ENCODE assay signal across 21 mouse cellular contexts in genomic region chr7:143476702-143477335, GRCm38 (mm10). TPM values are rescaled to one million over a fixed set of nuclear protein-coding genes. Genes with fewer than 3 reads are reported as not detected.
A peak's percentile ranks its signal among the peaks of the same experiment; 100 is the strongest.
DNase-seq lines count a peak whose midpoint lies in the region; ATAC-seq and TF ChIP-seq lines count a peak whose summit lies in the region.
"Had no signal": no experiment of that assay in that cellular context is flagged by ENCODE, and none has a peak within 500 bp of the region (broad histone marks: within the 10 kb centered on the region; RNA-seq: fewer than 3 reads in every experiment).

No protein-coding gene starts in this region.

- TF ChIP-seq EP300 in liver, postnatal 0 days (IDR thresholded peaks at IDR 0.05; ENCODE audit: low read depth), result no peak
- TF ChIP-seq EP300 in MEL (IDR thresholded peaks at IDR 0.05; ENCODE audit: low read depth in 1 of 2, low read length in 2 of 2), result no peak

- 81% methylated on average over 3 of the region's 3 CpGs for WGBS in kidney, embryonic 15.5 days
- WGBS in liver, postnatal 0 days (ENCODE audit: insufficient replicate concordance), result 86% methylated on average over 3 of the region's 3 CpGs
- WGBS in liver, embryonic 12.5 days (ENCODE audit: insufficient replicate concordance), result 66% methylated on average over 3 of the region's 3 CpGs
- WGBS in forebrain, postnatal 0 days, result 87% methylated on average over 3 of the region's 3 CpGs

- no peaks in the 10 kb centered on the region for H3K36me3 ChIP-seq in kidney, embryonic 15.5 days
- H3K36me3 ChIP-seq in liver, postnatal 0 days (replicated peaks; ENCODE audit: insufficient read depth, low read length), result no peaks in the 10 kb centered on the region
- no peaks in the 10 kb centered on the region for H3K36me3 ChIP-seq in liver, embryonic 12.5 days
- H3K36me3 ChIP-seq in MEL (ENCODE audit: control insufficient read depth in 1 of 2, insufficient read depth in 2 of 2, low read length in 2 of 2), result peaks cover 0 to 10% of the 10 kb centered on the region in 2 experiments; a peak in 2 of 4 replicates
- no peaks in the 10 kb centered on the region for H3K36me3 ChIP-seq in forebrain, postnatal 0 days (ENCODE audit: insufficient read depth)
- H3K36me3 ChIP-seq: embryonic facial prominence, embryonic 12.5 days; forebrain, embryonic 15.5 days; heart, embryonic 13.5 days; midbrain, embryonic 10.5 days had no signal

- H3K4me1 ChIP-seq in kidney, embryonic 15.5 days, result peaks cover 18% of the 10 kb centered on the region; the same call in 1 of the 2 replicates
- H3K4me1 ChIP-seq in liver, postnatal 0 days (ENCODE audit: insufficient read depth), result peaks cover 22% of the 10 kb centered on the region
- H3K4me1 ChIP-seq in liver, embryonic 12.5 days, result peaks cover 20% of the 10 kb centered on the region
- peaks cover 8 to 24% of the 10 kb centered on the region in 2 experiments for H3K4me1 ChIP-seq in MEL (ENCODE audit: control insufficient read depth in 1 of 2, insufficient read depth in 2 of 2, low read length in 2 of 2)
- no peaks in the 10 kb centered on the region for H3K4me1 ChIP-seq in forebrain, postnatal 0 days (ENCODE audit: insufficient read depth)
- H3K4me1 ChIP-seq: embryonic facial prominence, embryonic 12.5 days; forebrain, embryonic 15.5 days had no signal

- no peak overlapping the region for H3K27ac ChIP-seq in kidney, embryonic 15.5 days
- no peak overlapping the region for H3K27ac ChIP-seq in liver, postnatal 0 days (ENCODE audit: low read depth)
- H3K27ac ChIP-seq in liver, embryonic 12.5 days, result no peak overlapping the region
- no peak overlapping the region for H3K27ac ChIP-seq in MEL (ENCODE audit: control insufficient read depth, low read depth, low read length)
- no peak overlapping the region for H3K27ac ChIP-seq in forebrain, postnatal 0 days (ENCODE audit: low read depth, low read length)
- H3K27ac ChIP-seq: embryonic facial prominence, embryonic 12.5 days; forebrain, embryonic 15.5 days; heart, embryonic 13.5 days; midbrain, embryonic 10.5 days had no signal

- TF ChIP-seq POLR2A in MEL (IDR thresholded peaks at IDR 0.05; ENCODE audit: control insufficient read depth in 1 of 2, insufficient read depth in 1 of 2, low read depth in 1 of 2, low read length in 2 of 2, poor library complexity in 1 of 2), result no peak

- 0 out of 2 replicates have a peak, but pooled peaks cover 4% of the 10 kb centered on the region for H3K27me3 ChIP-seq in kidney, embryonic 15.5 days
- no peaks in the 10 kb centered on the region for H3K27me3 ChIP-seq in liver, postnatal 0 days (ENCODE audit: insufficient read depth, low read length)
- peaks cover 26% of the 10 kb centered on the region for H3K27me3 ChIP-seq in liver, embryonic 12.5 days (replicated peaks)
- H3K27me3 ChIP-seq in MEL (ENCODE audit: control insufficient read depth in 1 of 2, insufficient read depth in 2 of 2, low read length in 2 of 2), result no peaks in the 10 kb centered on the region
- no peaks in the 10 kb centered on the region for H3K27me3 ChIP-seq in forebrain, postnatal 0 days (ENCODE audit: insufficient read depth, low read length)
- H3K27me3 ChIP-seq: forebrain, embryonic 15.5 days had no signal

- no peak overlapping the region for H3K4me3 ChIP-seq in kidney, embryonic 15.5 days (replicated peaks)
- no peak overlapping the region for H3K4me3 ChIP-seq in liver, postnatal 0 days (ENCODE audit: low read depth, low read length)
- H3K4me3 ChIP-seq in liver, embryonic 12.5 days, result no peak overlapping the region
- H3K4me3 ChIP-seq in MEL (ENCODE audit: control insufficient read depth in 1 of 2, insufficient read depth in 1 of 2, low read depth in 2 of 2, low read length in 2 of 2), result no peak overlapping the region
- no peak overlapping the region for H3K4me3 ChIP-seq in forebrain, postnatal 0 days (ENCODE audit: low read depth, low read length)
- H3K4me3 ChIP-seq: embryonic facial prominence, embryonic 12.5 days; forebrain, embryonic 15.5 days; heart, embryonic 13.5 days; midbrain, embryonic 10.5 days had no signal

- no peak for ATAC-seq in kidney, embryonic 15.5 days (replicated peaks; ENCODE audit: low FRiP score)
- no peak for ATAC-seq in liver, postnatal 0 days
- no peak for ATAC-seq in liver, embryonic 12.5 days
- ATAC-seq in forebrain, postnatal 0 days, result no peak
- ATAC-seq: forebrain, embryonic 15.5 days; hindbrain, embryonic 16.5 days had no signal

- H3K9ac ChIP-seq in kidney, embryonic 15.5 days, result no peak overlapping the region
- no peak overlapping the region for H3K9ac ChIP-seq in liver, postnatal 0 days (replicated peaks)
- H3K9ac ChIP-seq in liver, embryonic 12.5 days, result no peak overlapping the region
- no peak overlapping the region for H3K9ac ChIP-seq in MEL (ENCODE audit: control insufficient read depth, low read depth, low read length, poor library complexity, severe bottlenecking)
- H3K9ac ChIP-seq in forebrain, postnatal 0 days, result no peak overlapping the region
- H3K9ac ChIP-seq: embryonic facial prominence, embryonic 12.5 days; forebrain, embryonic 15.5 days; heart, embryonic 13.5 days had no signal

- no peak overlapping the region for H3K4me2 ChIP-seq in kidney, embryonic 15.5 days
- no peak overlapping the region for H3K4me2 ChIP-seq in liver, postnatal 0 days (ENCODE audit: low read depth, low read length)
- no peak overlapping the region for H3K4me2 ChIP-seq in liver, embryonic 12.5 days
- no peak overlapping the region for H3K4me2 ChIP-seq in forebrain, postnatal 0 days (ENCODE audit: low read depth)
- H3K4me2 ChIP-seq: embryonic facial prominence, embryonic 12.5 days; forebrain, embryonic 15.5 days; heart, embryonic 13.5 days had no signal

- peak; percentile 34 for TF ChIP-seq CTCF in liver, postnatal 0 days (IDR thresholded peaks at IDR 0.05; ENCODE audit: low read depth)
- peak; percentile 13 to 64 (median 26); a peak in 4 of 6 replicates for TF ChIP-seq CTCF in MEL (IDR thresholded peaks at IDR 0.05 in 2 of 3, conservative IDR thresholded peaks at IDR 0.05 in 1 of 3; ENCODE audit: control insufficient read depth in 1 of 3, insufficient read depth in 1 of 3, low read depth in 2 of 3, low read length in 3 of 3, poor library complexity in 1 of 3, severe bottlenecking in 1 of 3)
- no peak for TF ChIP-seq CTCF in forebrain, postnatal 0 days (IDR thresholded peaks at IDR 0.05; ENCODE audit: low read depth)

- peak; percentile 60 to 71 for DNase-seq in kidney, adult 8-10 months
- DNase-seq in liver, postnatal 0 days, result no peak
- DNase-seq in MEL (ENCODE audit: low read depth, low spot score), result peak; percentile 53
- no peak for DNase-seq in forebrain, postnatal 0 days
- no peak for DNase-seq in adrenal gland, postnatal 4 days (ENCODE audit: low spot score in 2 of 2)
- DNase-seq: adrenal gland, postnatal 36 days; cerebellum, adult 8-10 months; heart, postnatal 4 days; lung, adult 18-20 months; lung, postnatal 4 days; thymus, postnatal 4 days had no signal

- peak; percentile 31 for TF ChIP-seq RAD21 in MEL (IDR thresholded peaks at IDR 0.05; ENCODE audit: low read depth, low read length)

- no peaks in the 10 kb centered on the region for H3K9me3 ChIP-seq in kidney, embryonic 15.5 days (replicated peaks)
- no peaks in the 10 kb centered on the region for H3K9me3 ChIP-seq in liver, postnatal 0 days (ENCODE audit: low read length)
- no peaks in the 10 kb centered on the region for H3K9me3 ChIP-seq in liver, embryonic 12.5 days (replicated peaks)
- no peaks in the 10 kb centered on the region for H3K9me3 ChIP-seq in MEL (replicated peaks; ENCODE audit: insufficient read depth, low read length)
- H3K9me3 ChIP-seq in forebrain, postnatal 0 days (ENCODE audit: low read length), result no peaks in the 10 kb centered on the region
- H3K9me3 ChIP-seq: embryonic facial prominence, embryonic 12.5 days; forebrain, embryonic 15.5 days; heart, embryonic 13.5 days; midbrain, embryonic 10.5 days had no signal

- no peaks in the 10 kb centered on the region for H3K79me2 ChIP-seq in MEL (ENCODE audit: control insufficient read depth, insufficient read depth, low read length, poor library complexity)

TF ChIP-seq in MEL, 35 proteins besides CTCF, POLR2A, EP300 and RAD21 (continues in another document):
- TF ChIP-seq MYC (IDR thresholded peaks at IDR 0.05; ENCODE audit: low read depth, low read length), result no peak

RNA-seq across cellular contexts. Expression of gene Slc22a18, which starts 3.3 kb away (rescaled TPM):
- polyA plus RNA-seq in kidney, embryonic 15.5 days (2015; fragmentation: Nextera tagmentation; extraction: Ambion mirVana), result 4.1 and 4.5 TPM in 2 replicates
- 18.6 and 20.4 TPM in 2 replicates for polyA plus RNA-seq in liver, postnatal 0 days (2015; fragmentation: Nextera tagmentation; extraction: Ambion mirVana)
- polyA plus RNA-seq in liver, embryonic 12.5 days (2016; fragmentation: Nextera tagmentation; extraction: Ambion mirVana), result 4.5 and 5.1 TPM in 2 replicates
- total RNA-seq in MEL (2012; rRNA removed), result 5.2 and 5.8 TPM in 2 replicates
- polyA plus RNA-seq in MEL (2012; ENCODE audit: insufficient read depth in 1 of 2, insufficient read length in 2 of 2, low read depth in 1 of 2, low replicate concordance in 2 of 2, missing spikeins in 1 of 2), result 10 to 100 TPM in 1 of 2 experiments, not detected in 1; 19.8 TPM
- total RNA-seq in forebrain, postnatal 0 days (2014; rRNA removed), result 0.92 and 1.7 TPM in 2 replicates
- 0.71 and 1.0 TPM in 2 replicates for polyA plus RNA-seq in forebrain, postnatal 0 days (2015; fragmentation: Nextera tagmentation; extraction: Ambion mirVana)
- total RNA-seq in adrenal gland, postnatal 4 days (2021), result 1 to 10 TPM; 5.5 to 7.0 TPM

RNA-seq across cellular contexts. Expression of gene Cdkn1c, which starts 16.0 kb away (rescaled TPM):
- 844 and 965 TPM in 2 replicates for polyA plus RNA-seq in kidney, embryonic 15.5 days (2015; fragmentation: Nextera tagmentation; extraction: Ambion mirVana)
- 36.4 and 52.4 TPM in 2 replicates for polyA plus RNA-seq in liver, postnatal 0 days (2015; fragmentation: Nextera tagmentation; extraction: Ambion mirVana)
- polyA plus RNA-seq in liver, embryonic 12.5 days (2016; fragmentation: Nextera tagmentation; extraction: Ambion mirVana), result 434 and 450 TPM in 2 replicates
- 9.5 and 10.0 TPM in 2 replicates for total RNA-seq in MEL (2012; rRNA removed)
- 10 to 100 TPM in 1 of 2 experiments, not detected in 1; 11.9 TPM for polyA plus RNA-seq in MEL (2012; ENCODE audit: insufficient read depth in 1 of 2, insufficient read length in 2 of 2, low read depth in 1 of 2, low replicate concordance in 2 of 2, missing spikeins in 1 of 2)
- 99.0 and 123 TPM in 2 replicates for total RNA-seq in forebrain, postnatal 0 days (2014; rRNA removed)
- polyA plus RNA-seq in forebrain, postnatal 0 days (2015; fragmentation: Nextera tagmentation; extraction: Ambion mirVana), result 119 and 124 TPM in 2 replicates
- total RNA-seq in adrenal gland, postnatal 4 days (2021), result 1,000 to 10,000 TPM; 1,384 to 1,531 TPM

RNA-seq across cellular contexts. Expression of gene Phlda2, which starts 26.1 kb away (rescaled TPM):
- polyA plus RNA-seq in kidney, embryonic 15.5 days (2015; fragmentation: Nextera tagmentation; extraction: Ambion mirVana), result 8.4 and 10.8 TPM in 2 replicates
- 10.5 and 10.8 TPM in 2 replicates for polyA plus RNA-seq in liver, postnatal 0 days (2015; fragmentation: Nextera tagmentation; extraction: Ambion mirVana)
- polyA plus RNA-seq in liver, embryonic 12.5 days (2016; fragmentation: Nextera tagmentation; extraction: Ambion mirVana), result 18.1 and 18.5 TPM in 2 replicates
- total RNA-seq in MEL (2012; rRNA removed), result 152 and 160 TPM in 2 replicates
- polyA plus RNA-seq in MEL (2012; ENCODE audit: insufficient read depth in 1 of 2, insufficient read length in 2 of 2, low read depth in 1 of 2, low replicate concordance in 2 of 2, missing spikeins in 1 of 2), result 100 to 1,000 TPM in 1 of 2 experiments, not detected in 1; 253 TPM
- 0.46 TPM in 1 of 2 replicates, not detected in the other for total RNA-seq in forebrain, postnatal 0 days (2014; rRNA removed)
- polyA plus RNA-seq in forebrain, postnatal 0 days (2015; fragmentation: Nextera tagmentation; extraction: Ambion mirVana), result 0.60 TPM in 1 of 2 replicates, not detected in the other
- 1 to 10 TPM; 2.9 to 5.6 TPM for total RNA-seq in adrenal gland, postnatal 4 days (2021)
- total RNA-seq: gastrocnemius, adult 18-20 months; heart, postnatal 4 days; left cerebral cortex, adult 18-20 months had no signal
- polyA plus RNA-seq: neural tube, embryonic 14.5 days had no signal

Comparison
In these comparisons a context has a peak if more than half of its experiments do, and no peak if none do; other contexts are left out.
1. DNase-seq: peak in kidney, adult 8-10 months (2 of 2) and MEL (single experiment); none in liver, postnatal 0 days (single experiment), forebrain, postnatal 0 days (single experiment) and adrenal gland, postnatal 4 days (0 of 2).